Mouse (Mus musculus): Measurements from ENCODE around the gene Vezt.

DNA sequence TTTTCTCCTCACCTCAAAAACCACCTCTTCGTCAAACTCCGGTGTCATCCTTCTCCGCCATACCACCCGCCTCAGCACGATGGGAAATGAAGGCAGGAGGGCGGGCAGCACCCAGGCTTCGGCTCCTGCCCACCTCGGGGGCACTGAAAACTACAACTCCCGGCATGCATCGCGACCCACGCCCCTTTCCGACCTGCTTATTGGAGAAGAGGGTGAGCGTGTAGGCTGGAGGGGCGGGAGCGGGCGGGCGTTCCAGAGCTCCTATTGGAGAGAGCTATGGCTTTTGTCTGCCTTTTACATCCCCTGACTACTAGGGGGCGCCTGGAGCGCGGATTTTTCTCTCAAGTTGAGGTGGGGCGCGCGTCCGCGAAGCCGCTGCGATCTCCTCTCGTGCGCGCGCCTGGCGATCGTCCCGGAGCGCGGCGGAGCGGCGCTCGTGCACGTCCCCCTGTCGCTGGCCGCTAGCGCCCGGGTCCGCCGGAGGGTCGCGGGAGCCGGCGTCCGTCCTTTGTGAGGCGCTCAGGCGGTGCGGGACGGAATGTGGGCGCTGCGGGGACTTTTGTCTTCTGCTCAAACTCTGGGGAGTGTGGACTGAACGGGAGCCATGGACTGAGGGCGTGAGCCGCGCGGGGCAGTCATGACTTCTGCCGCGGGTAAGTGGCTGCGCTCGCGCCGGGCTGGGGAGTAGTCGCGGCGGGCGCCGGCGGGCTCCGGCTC, at the start of gene Vezt, which contains the start of gene Fgd6:
- no peak for TF ChIP-seq EP300 (IDR thresholded peaks at IDR 0.05; ENCODE audit: low read depth in 1 of 2, low read length in 2 of 2)
- TF ChIP-seq MYC (IDR thresholded peaks at IDR 0.05; ENCODE audit: low read depth, low read length) = 0 out of 2 replicates have a peak, but pooled peaks have one; percentile 39
- no peak for TF ChIP-seq MAFK (IDR thresholded peaks at IDR 0.05; ENCODE audit: borderline replicate concordance, low read depth, low read length)
- TF ChIP-seq POLR2A (IDR thresholded peaks at IDR 0.05; ENCODE audit: control insufficient read depth in 1 of 2, insufficient read depth in 1 of 2, low read depth in 1 of 2, low read length in 2 of 2, poor library complexity in 1 of 2) = peak; percentile 74 to 75
- peak in 2 of 3 experiments; percentile 71 to 83; a peak in 5 of 6 replicates for TF ChIP-seq CTCF (IDR thresholded peaks at IDR 0.05 in 2 of 3, conservative IDR thresholded peaks at IDR 0.05 in 1 of 3; ENCODE audit: control insufficient read depth in 1 of 3, insufficient read depth in 1 of 3, low read depth in 2 of 3, low read length in 3 of 3, poor library complexity in 1 of 3, severe bottlenecking in 1 of 3)
- TF ChIP-seq BHLHE40 (IDR thresholded peaks at IDR 0.05; ENCODE audit: borderline replicate concordance, low read depth, low read length) = no peak
- no peak for TF ChIP-seq POLR2AphosphoS5 (IDR thresholded peaks at IDR 0.05; ENCODE audit: borderline replicate concordance, low read depth, low read length)
- TF ChIP-seq MAZ (IDR thresholded peaks at IDR 0.05; ENCODE audit: low read depth, low read length) = peak; percentile 65; the same call in 1 of the 2 replicates
- no peak for TF ChIP-seq TBP (IDR thresholded peaks at IDR 0.05; ENCODE audit: low read depth, low read length)
- TF ChIP-seq TCF12 (IDR thresholded peaks at IDR 0.05; ENCODE audit: low read depth, low read length) = no peak
- TF ChIP-seq CHD2 (IDR thresholded peaks at IDR 0.05; ENCODE audit: low read length) = no peak
- TF ChIP-seq NELFE (IDR thresholded peaks at IDR 0.05; ENCODE audit: low read depth, low read length) = peak; percentile 70
